Mouse (Mus musculus) neural tube, embryonic 13.5 days (tissue): ENCODE results near the gene Cul3. TPM values are rescaled to one million over a fixed set of nuclear protein-coding genes. Genes with fewer than 3 reads are reported as not detected.

Source experiments
- ATAC-seq: fragments of 200-750 bp; cut with Nextera tagmentation; 2 replicates; pipeline ENCODE4 v1.8.0; 2017; ENCODE audit warnings: low read depth, mild to moderate bottlenecking, moderate TSS enrichment, moderate library complexity
- H3K27ac ChIP-seq: fragments of 300-500 bp; sonication (generic); replicated peaks from 2 replicates; pipeline ENCODE4 v1.5.1; 2015; ENCODE audit warnings: moderate library complexity, mild to moderate bottlenecking, inconsistent platforms
- H3K27me3 ChIP-seq: fragments of 300-500 bp; sonication (generic); 2 replicates; pipeline ENCODE4 v1.6.1; 2015; ENCODE audit warnings: mild to moderate bottlenecking, inconsistent platforms
- H3K36me3 ChIP-seq: fragments of 300-500 bp; sonication (generic); 2 replicates; pipeline ENCODE4 v1.6.1; 2015; ENCODE audit warnings: mild to moderate bottlenecking, inconsistent platforms
- H3K4me1 ChIP-seq: fragments of 300-500 bp; sonication (generic); replicated peaks from 2 replicates; pipeline ENCODE4 v1.6.1; 2015; ENCODE audit warnings: inconsistent platforms
- H3K4me2 ChIP-seq: fragments of 300-500 bp; sonication (generic); 2 replicates; pipeline ENCODE4 v1.6.1; 2015; ENCODE audit warnings: inconsistent platforms, mild to moderate bottlenecking, moderate library complexity
- H3K4me3 ChIP-seq: fragments of 300-500 bp; sonication (generic); 2 replicates; pipeline ENCODE4 v1.5.1; 2015; ENCODE audit warnings: mild to moderate bottlenecking, inconsistent platforms
- H3K9ac ChIP-seq: fragments of 300-500 bp; sonication (generic); 2 replicates; pipeline ENCODE4 v1.6.1; 2015; ENCODE audit warnings: moderate library complexity, mild to moderate bottlenecking, inconsistent platforms
- H3K9me3 ChIP-seq: fragments of 300-500 bp; sonication (generic); 2 replicates; pipeline ENCODE4 v1.6.1; 2016; ENCODE audit warnings: inconsistent platforms
- WGBS: fragments of 180-500 bp; shearing (Covaris S2); methylation state at CpG from one replicate; pipeline ENCODE4 v1.1.7; 2015; 5-methylcytosine and 5-hydroxymethylcytosine counted together
- polyA plus RNA-seq: library from polyadenylated mRNA; unstranded; fragments of >200 nt; fragmentation: Nextera tagmentation; extraction: Ambion mirVana; gene quantifications from 2 replicates; pipeline ENCODE4 v1.2.1, GENCODE M21; 2015

Gene Cul3
- polyA plus RNA-seq, 1 experiment from 2014 or later = 29.3 TPM

DNA sequence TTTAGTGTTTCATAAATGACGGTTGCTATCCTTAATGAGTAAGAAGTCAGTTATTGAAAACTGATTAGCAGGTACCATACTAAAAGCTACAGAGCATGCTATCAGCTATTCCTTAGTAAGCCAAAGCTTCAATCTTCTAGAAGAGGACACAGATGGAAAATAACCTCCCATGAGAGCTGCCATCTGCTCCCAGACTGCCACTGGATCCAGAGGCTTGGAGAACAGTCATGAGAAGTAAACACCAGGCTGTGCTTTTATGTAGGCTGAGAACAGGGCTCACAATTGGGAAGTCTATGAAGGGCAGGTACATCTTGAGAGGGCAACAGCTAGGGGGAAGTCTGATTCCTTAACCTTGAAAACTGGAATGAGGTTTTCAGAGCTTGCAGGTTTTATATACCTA, 79.8 kb downstream of the Cul3 start:
- ATAC-seq = no peak
- 58% methylated on average over 1 of the region's 1 CpGs for WGBS
- no peaks in the 10 kb centered on the region for H3K36me3 ChIP-seq
- no peaks in the 10 kb centered on the region for H3K9me3 ChIP-seq
- no peaks in the 10 kb centered on the region for H3K27me3 ChIP-seq
- no peaks in the 10 kb centered on the region for H3K4me1 ChIP-seq
- H3K4me3 ChIP-seq = no peak overlapping the region
- no peak overlapping the region for H3K4me2 ChIP-seq
- no peak overlapping the region for H3K9ac ChIP-seq
- no peak overlapping the region for H3K27ac ChIP-seq

DNA sequence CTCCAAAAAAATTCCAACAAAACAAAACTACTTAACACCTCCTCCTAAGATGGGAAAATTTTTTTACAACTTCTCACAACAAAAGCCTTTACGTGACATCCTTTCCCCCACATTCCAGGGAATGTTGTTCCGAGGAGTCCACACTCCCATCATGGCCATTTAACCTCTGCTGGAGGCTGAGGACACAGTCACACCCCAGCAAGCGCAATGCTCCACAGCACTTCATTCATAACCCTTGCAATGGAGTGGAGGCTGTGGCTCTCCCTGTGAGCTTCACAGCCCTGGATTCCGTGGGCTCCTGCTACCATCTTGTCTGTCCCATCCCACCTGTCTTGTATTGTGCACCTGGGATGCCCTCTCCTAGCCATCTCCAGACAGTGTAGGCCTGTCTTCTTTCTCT, 81.6 kb downstream of the Cul3 start:
- ATAC-seq = peak; percentile 36; the same call in 1 of the 2 replicates
- no peak overlapping the region for H3K27ac ChIP-seq
- H3K4me3 ChIP-seq = no peak overlapping the region
- H3K4me2 ChIP-seq = no peak overlapping the region
- H3K9ac ChIP-seq = no peak overlapping the region
- WGBS = 70% methylated on average over 4 of the region's 4 CpGs
- H3K36me3 ChIP-seq = no peaks in the 10 kb centered on the region
- no peaks in the 10 kb centered on the region for H3K9me3 ChIP-seq
- no peaks in the 10 kb centered on the region for H3K27me3 ChIP-seq
- H3K4me1 ChIP-seq = no peaks in the 10 kb centered on the region

DNA sequence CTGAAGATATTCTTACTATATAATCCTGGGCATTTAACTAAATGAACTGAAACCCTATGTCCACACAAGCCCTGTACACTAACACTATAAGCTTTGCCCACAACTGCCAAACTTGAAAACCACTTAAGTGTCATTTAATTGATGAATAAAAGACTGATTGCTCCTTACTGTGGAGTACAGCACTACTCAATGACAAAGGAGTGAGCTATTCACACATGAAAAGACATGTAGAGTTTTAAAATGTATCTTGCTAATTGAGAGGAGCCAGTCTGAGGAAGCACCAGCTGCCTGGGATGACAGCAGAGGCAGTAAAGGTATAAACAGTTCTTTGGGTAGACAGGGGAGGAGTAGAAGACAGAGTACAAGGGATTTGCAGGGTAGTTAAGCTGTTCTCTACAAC, 87.0 kb downstream of the Cul3 start:
- Histone ChIP-seq H3K4me3 (no peak overlapping the region), H3K27ac (no peak overlapping the region), H3K4me2 (no peak overlapping the region), H3K36me3 (no peaks in the 10 kb centered on the region), H3K9me3 (no peaks in the 10 kb centered on the region), H3K27me3 (no peaks in the 10 kb centered on the region), H3K4me1 (no peaks in the 10 kb centered on the region), H3K9ac (no peak overlapping the region)
- ATAC-seq = no peak

DNA sequence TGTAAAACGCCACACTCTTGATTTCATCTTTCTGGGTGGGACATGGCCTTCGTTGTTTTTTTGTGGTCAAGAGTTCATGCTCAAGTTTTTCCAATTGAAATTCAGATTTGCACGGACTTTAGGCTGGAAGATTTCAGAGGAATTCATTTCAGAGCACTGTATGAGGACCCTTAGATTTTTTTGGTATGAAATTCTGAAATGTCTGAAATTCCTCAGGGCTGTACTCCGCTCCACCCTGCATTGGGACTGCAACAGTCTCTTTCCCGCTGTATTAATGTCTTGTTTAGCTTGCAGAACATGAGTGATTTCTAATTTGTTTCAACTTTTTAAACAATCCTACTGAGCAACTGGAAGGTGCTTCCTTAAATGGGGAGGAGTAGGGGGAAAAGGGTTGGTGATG, 90.0 kb downstream of the Cul3 start:
- Histone ChIP-seq H3K4me1 (no peaks in the 10 kb centered on the region), H3K27ac (no peak overlapping the region), H3K9me3 (no peaks in the 10 kb centered on the region), H3K4me3 (no peak overlapping the region), H3K9ac (no peak overlapping the region), H3K27me3 (no peaks in the 10 kb centered on the region), H3K4me2 (no peak overlapping the region), H3K36me3 (no peaks in the 10 kb centered on the region)
- 91% methylated on average over 5 of the region's 5 CpGs for WGBS
- no peak for ATAC-seq

DNA sequence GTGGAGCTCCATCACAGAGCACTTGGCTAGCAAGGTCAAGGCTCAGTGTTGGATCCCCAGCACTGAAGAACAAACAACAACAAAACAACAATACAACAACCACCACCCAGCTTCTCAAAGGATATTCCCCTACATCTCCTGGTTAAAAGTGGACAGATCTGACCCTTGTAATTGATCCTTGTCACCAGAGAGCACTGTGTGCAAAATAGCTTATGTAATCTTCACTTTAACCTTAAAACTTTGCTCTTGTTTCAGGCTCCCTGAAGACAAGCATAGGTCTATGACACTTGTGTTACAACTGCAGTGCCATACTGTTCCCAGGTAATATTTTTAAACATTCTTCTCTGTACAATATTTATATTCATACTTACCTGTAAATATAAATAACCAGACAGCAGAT, 93.1 kb downstream of the Cul3 start:
- no peaks in the 10 kb centered on the region for H3K9me3 ChIP-seq

DNA sequence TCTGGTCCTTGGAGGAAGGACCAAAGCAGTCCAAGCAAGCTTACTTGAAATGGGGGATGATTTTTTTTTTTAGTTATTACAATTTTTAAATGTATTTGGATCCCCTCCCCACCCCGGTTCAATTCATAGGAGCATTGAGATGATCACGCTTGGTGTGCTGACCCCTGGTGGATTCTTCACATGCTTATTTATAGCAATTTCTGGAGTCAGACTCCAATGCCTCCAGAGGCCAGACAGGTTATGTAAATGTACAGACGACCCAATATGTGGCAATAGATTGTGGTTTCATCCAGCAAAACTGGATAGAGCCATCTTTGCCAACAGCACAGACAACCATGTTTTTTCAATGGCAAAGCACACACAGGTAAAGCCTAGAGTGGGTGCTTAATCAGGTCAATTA, 96.2 kb downstream of the Cul3 start:
- Histone ChIP-seq H3K27ac (no peak overlapping the region), H3K4me1 (no peaks in the 10 kb centered on the region; the same call in 1 of the 2 replicates), H3K4me3 (no peak overlapping the region), H3K9ac (no peak overlapping the region), H3K4me2 (no peak overlapping the region), H3K9me3 (no peaks in the 10 kb centered on the region), H3K36me3 (no peaks in the 10 kb centered on the region), H3K27me3 (no peaks in the 10 kb centered on the region)
- WGBS = 75% methylated on average over 3 of the region's 3 CpGs
- ATAC-seq = no peak

More for the DNA sequence above, 93.1 kb downstream of the Cul3 start:
- no peak overlapping the region for H3K27ac ChIP-seq
- no peaks in the 10 kb centered on the region for H3K36me3 ChIP-seq
- H3K4me3 ChIP-seq = no peak overlapping the region
- H3K9ac ChIP-seq = no peak overlapping the region
- ATAC-seq = no peak
- no peak overlapping the region for H3K4me2 ChIP-seq
- no peaks in the 10 kb centered on the region for H3K27me3 ChIP-seq
- no peaks in the 10 kb centered on the region for H3K4me1 ChIP-seq

DNA sequence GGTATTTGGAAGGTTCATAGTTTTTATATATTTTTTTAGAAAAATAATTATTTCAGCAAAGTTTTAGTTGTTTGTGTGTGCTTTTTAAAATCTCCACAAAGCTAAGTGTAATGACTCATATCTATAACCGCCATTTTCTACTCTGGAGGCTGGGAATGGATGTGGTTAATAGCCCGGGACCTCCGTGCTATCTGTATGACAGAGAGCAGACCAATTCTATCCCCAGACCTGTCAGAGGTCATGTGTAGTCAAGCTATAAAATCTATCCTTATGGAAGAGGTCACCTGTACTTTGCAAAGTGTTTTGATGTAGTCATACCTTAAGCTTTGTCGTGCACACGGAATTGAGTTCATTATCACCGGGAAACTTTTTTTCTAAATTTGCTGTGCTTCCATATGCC, 98.7 kb downstream of the Cul3 start:
- no peak overlapping the region for H3K27ac ChIP-seq
- H3K36me3 ChIP-seq = no peaks in the 10 kb centered on the region
- H3K4me2 ChIP-seq = no peak overlapping the region
- peaks cover 6% of the 10 kb centered on the region for H3K4me1 ChIP-seq
- H3K9me3 ChIP-seq = no peaks in the 10 kb centered on the region
- H3K4me3 ChIP-seq = no peak overlapping the region
- no peaks in the 10 kb centered on the region for H3K27me3 ChIP-seq
- WGBS = 94% methylated on average over 6 of the region's 6 CpGs
- no peak overlapping the region for H3K9ac ChIP-seq
- ATAC-seq = no peak

DNA sequence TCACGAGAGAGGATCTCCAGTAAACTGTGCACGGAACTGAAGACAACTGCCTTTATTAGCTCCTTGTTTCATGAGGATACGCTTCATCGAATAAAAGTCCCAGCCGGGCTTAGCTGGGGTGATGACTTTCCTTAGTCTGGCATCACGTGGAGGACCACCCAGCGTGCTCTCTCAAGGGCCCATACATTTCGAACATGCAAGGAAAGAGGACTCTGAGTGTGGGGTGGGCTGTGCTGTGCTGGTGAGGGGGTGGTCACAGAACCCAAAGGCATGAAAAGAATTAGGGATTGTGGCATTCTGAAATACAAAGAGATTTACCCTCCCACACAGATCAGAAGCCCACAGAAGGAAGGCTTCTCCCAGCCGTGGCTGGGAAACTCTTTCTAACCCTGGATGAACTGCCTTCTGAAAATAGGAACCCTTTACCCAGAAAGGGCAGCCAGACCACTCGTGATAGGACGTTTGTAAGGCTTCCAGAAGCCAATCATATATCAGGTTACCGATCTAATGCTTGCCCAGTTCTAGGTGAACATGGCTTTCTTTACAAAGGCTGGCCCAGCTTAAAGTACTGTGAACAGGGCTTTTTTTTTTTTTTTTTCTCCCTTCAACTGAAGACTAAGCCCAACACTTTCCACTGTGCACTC, 100.1 kb downstream of the Cul3 start:
- Histone ChIP-seq H3K4me2 (no peak overlapping the region), H3K27me3 (no peaks in the 10 kb centered on the region), H3K4me3 (no peak overlapping the region), H3K36me3 (no peaks in the 10 kb centered on the region), H3K9ac (no peak overlapping the region), H3K4me1 (peaks cover 6% of the 10 kb centered on the region), H3K9me3 (no peaks in the 10 kb centered on the region), H3K27ac (no peak overlapping the region)
- WGBS = 26% methylated on average over 12 of the region's 12 CpGs
- ATAC-seq = peak; percentile 59; the same call in 1 of the 2 replicates

DNA sequence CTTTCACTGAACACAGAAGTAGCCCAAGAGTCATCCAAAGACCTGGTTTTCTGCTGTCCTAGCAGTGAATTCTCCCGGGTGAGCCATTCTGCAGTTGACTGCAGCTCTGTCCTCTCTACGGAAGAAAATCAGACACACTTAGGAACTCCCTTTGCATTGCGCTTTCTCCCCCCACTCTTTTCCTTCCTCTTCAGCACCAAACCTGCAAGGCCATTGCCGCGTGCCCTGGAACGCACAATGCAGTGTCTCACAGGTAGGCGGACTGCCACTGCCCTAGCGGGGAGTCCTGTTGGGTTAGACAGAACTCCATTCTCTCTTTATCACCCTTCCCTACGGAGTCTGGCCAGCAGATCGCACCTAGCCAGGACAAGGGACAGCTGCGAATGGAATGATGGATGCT, 100.8 kb downstream of the Cul3 start:
- 79% methylated on average over 11 of the region's 11 CpGs for WGBS
- Histone ChIP-seq H3K9me3 (no peaks in the 10 kb centered on the region), H3K4me2 (no peak overlapping the region), H3K4me3 (no peak overlapping the region), H3K36me3 (no peaks in the 10 kb centered on the region), H3K4me1 (peaks cover 6% of the 10 kb centered on the region), H3K9ac (no peak overlapping the region), H3K27ac (no peak overlapping the region), H3K27me3 (no peaks in the 10 kb centered on the region)
- no peak for ATAC-seq

DNA sequence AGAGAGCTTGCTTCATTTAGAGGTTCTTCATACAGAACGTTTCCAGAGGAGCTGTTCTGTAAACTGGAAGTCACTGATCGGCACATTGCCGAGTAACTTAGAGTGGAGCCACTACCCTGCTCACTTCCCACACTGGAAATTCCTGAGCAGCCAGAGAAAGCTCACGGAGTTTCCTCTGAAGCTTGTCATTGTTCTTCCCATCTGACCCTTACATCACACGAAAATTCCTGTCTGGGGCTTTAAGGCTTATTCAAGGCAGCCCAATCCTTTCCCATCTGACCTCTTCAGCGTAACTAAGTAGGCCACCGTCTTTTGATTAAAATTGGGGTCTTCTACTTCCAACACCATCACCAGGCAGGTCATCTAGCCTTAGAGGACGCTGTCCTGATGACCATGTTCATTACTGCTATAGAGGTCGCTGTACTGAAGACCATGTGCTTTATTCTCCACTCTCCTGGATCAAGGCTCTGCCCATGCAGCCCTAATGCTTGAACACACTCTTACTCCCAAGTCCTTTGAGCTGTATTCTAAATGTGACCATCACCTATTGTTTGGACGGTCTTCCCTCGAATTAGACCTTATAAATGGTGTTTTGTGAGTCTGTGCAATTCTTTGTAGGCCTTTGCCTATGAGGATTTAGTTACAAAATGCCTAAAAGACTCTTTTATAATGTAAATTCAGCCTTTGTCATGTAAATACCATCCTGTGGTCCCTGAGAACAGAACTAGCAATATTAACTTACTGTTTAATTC, 103.2 kb downstream of the Cul3 start:
- Histone ChIP-seq H3K4me3 (no peak overlapping the region), H3K36me3 (no peaks in the 10 kb centered on the region), H3K4me1 (peaks cover 6% of the 10 kb centered on the region), H3K9me3 (no peaks in the 10 kb centered on the region), H3K27ac (no peak overlapping the region), H3K9ac (no peak overlapping the region), H3K27me3 (no peaks in the 10 kb centered on the region), H3K4me2 (no peak overlapping the region)
- WGBS = 47% methylated on average over 11 of the region's 11 CpGs
- no peak for ATAC-seq

DNA sequence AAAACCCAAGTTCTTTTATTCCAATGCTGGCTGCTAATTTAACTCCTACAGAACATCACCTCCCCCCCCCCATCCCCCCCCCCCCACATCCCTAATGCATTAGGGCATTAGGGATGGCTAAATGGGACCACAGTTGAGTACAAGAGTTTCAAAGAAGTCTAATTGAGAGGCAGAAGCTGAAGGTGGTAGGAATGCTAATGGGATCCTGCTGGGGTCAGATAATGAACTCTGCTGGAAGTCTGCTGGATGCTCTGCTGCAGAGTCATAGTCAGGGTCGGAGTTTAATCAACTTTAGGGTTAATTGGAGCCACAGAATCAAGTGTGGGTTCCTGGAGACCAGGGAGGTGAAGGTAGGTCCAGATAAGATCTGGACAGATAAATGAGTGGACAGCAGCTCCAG, 104.2 kb downstream of the Cul3 start:
- Histone ChIP-seq H3K9me3 (no peaks in the 10 kb centered on the region), H3K4me1 (peaks cover 6% of the 10 kb centered on the region), H3K27me3 (no peaks in the 10 kb centered on the region), H3K36me3 (no peaks in the 10 kb centered on the region), H3K4me2 (no peak overlapping the region), H3K27ac (no peak overlapping the region), H3K4me3 (no peak overlapping the region), H3K9ac (no peak overlapping the region)
- WGBS = 3% methylated on average over 1 of the region's 1 CpGs
- ATAC-seq = no peak

DNA sequence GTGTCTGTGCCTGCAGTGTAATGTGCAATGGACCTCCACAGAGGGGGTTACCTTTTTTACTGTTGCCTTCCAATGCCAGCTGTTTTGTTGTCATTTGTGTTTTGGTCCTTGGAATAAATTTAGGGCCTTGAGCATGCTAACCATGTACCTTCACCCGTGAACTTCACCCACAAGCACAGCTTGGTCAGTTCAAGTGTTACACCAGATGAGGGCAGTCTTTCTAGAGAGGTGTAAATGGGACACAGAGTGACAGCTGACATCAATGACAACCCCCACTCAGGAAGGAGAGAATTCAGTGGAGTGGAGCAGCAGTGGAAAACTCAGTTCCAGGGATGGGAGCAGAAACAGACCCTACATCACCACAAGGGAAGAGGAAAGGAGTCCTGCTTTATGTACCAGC, 109.7 kb downstream of the Cul3 start:
- ATAC-seq = no peak
- H3K9ac ChIP-seq = no peak overlapping the region
- no peaks in the 10 kb centered on the region for H3K4me1 ChIP-seq
- no peak overlapping the region for H3K4me2 ChIP-seq
- WGBS = 75% methylated on average over 1 of the region's 1 CpGs
- no peaks in the 10 kb centered on the region for H3K36me3 ChIP-seq
- H3K9me3 ChIP-seq = no peaks in the 10 kb centered on the region
- no peak overlapping the region for H3K27ac ChIP-seq
- H3K4me3 ChIP-seq = no peak overlapping the region
- no peaks in the 10 kb centered on the region for H3K27me3 ChIP-seq
